Mouse (Mus musculus) adrenal gland, adult 18-20 months (tissue): ENCODE measurements around the gene Zfp771. TPM values are rescaled to one million over a fixed set of nuclear protein-coding genes. Genes with fewer than 3 reads are reported as not detected.

Experiments
- DNase-seq, 2 experiments: peaks; one replicate each; pipeline ENCODE4 v3.0.0; 2021 to 2022; ENCODE audit warnings: low spot score in 2 of 2
- long read RNA-seq, 2 experiments: library from polyadenylated mRNA; stranded (forward); transcript quantifications; one replicate each; pipeline ENCODE4 v2.0.0; 2021
- total RNA-seq, 2 experiments: library from RNA; stranded (reverse); gene quantifications; 1 replicate in 1 of 2; 2 replicates in 1 of 2; pipeline ENCODE4 v1.2.3; 2021

The Zfp771 gene
- 10 to 100 TPM; 23.6 to 29.6 TPM for total RNA-seq
- long read RNA-seq, experiment 1, transcript Zfp771-201 (3 exons, 1,484 nt), result major isoform, 13 of 16 reads
- long read RNA-seq, experiment 1, partial matches to known transcripts, result 1 of 16 reads
- long read RNA-seq, experiment 1, other reads (novel, unspliced or antisense), result 2 of 16 reads
- long read RNA-seq, experiment 2, transcript Zfp771-201 (3 exons, 1,484 nt), result major isoform, 78 of 97 reads
- long read RNA-seq, experiment 2, partial matches to known transcripts, result 6 of 97 reads
- long read RNA-seq, experiment 2, other reads (novel, unspliced or antisense), result 13 of 97 reads

GRCm38 (mm10) chr7:127243870-127244657 is at the start of gene Zfp771:
Zfp771 (plus strand) TSS chr7:127244274.
- DNase-seq, result peak; percentile 95 to 96

- no peak for DNase-seq
Measured at GRCm38 (mm10) chr7:127194633-127195029, 49.4 kb upstream of the Zfp771 start.

DNA sequence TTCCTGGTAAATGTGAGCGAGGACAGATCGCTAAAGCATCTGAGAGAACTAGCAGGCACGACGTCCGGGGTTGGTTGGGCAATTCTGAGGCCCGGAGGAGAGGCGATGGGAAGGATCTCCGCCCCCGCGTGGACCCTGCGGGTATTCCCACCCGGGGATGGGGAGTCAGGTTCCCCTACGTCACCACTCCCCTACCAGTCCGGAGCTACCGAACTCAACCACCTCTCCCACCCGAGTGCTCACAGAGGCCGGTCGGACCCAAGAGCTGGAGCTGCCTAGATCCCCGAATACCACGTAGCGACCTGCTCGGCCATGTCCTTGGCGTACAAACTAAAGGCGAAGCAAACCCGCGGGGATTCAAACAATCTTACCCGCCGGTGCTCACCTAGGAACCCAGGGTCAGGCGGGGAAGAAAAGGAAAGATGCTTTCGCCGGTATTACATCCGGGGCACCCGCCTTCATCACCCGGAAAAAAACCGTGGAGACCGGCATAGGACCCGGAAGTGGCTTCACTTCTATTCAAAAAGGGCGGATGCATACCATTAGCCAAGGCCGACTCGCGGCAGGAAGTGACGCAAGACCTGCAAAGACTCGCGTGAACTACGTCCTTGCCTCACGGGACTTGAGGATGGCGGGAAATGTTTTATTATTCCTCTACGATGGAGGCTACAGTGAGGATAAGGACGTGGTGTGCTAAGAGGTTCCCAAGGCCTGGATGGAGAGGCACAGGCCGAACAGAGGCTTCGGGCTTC is 48.4 kb upstream of the Zfp771 start, which contains the start of gene Cd2bp2:
Gene Cd2bp2 (minus strand): TSS at position 507 of the 752 bp plus-strand sequence.
- DNase-seq, result peak; percentile 87 to 90

- no peak for DNase-seq
Measured at GRCm38 (mm10) chr7:127196484-127196883, 47.6 kb upstream of the Zfp771 start.

GRCm38 (mm10) chr7:127206606-127207005 is 37.5 kb upstream of the Zfp771 start:
- no peak for DNase-seq

GRCm38 (mm10) chr7:127207374-127208294 is 36.4 kb upstream of the Zfp771 start:
- DNase-seq, result peak; percentile 27 to 38

GRCm38 (mm10) chr7:127208295-127208552 is 35.9 kb upstream of the Zfp771 start, which contains the start of gene Tbc1d10b:
Tbc1d10b (minus strand) TSS chr7:127208468.
- DNase-seq, result no peak

- peak; percentile 90 to 92 for DNase-seq
Measured at GRCm38 (mm10) chr7:127208553-127209438, 35.3 kb upstream of the Zfp771 start, which contains the start of gene Mylpf. Mylpf (plus strand) TSS chr7:127208890.

DNA sequence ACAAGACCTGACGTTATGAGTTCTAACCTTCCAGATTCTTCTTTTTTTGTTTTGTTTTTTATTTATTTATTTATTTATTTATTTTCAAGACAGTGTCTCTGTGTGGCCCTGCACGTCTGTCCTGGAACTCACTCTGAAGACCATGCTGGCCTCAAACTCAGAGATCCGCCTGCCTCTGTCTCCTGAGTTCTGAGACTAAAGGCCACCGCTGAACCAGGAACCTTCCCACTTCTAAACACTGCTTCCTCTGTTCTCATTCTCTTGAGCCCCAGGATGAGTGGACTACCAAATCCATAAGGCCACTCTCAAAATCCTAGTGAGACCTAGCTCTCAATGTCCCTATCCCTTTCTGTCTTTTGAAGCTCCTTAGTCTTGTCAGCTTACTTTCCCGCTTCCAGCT is 34.2 kb upstream of the Zfp771 start:
- no peak for DNase-seq

DNA sequence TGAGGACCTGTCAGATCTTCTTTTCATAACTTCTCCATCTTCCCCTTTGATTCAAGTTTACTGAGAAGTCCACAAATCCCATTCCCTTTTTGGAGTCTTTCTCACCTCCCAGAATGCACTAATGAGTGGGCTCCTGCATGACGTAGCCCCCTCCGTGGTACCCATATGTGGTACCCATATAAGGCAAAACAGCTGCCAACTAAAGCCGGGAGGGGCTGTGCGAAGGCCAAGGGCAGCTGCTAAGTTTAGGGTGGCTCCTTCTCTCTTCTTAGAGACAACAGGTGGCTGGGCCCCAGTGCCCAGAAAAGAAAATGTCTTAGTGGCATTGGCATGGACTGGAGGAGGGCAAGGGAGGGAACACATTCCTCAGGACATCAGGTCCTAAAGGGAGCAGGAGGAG is 33.8 kb upstream of the Zfp771 start:
- DNase-seq, result no peak

GRCm38 (mm10) chr7:127211014-127211745 is 32.9 kb upstream of the Zfp771 start:
- DNase-seq, result no peak

DNA sequence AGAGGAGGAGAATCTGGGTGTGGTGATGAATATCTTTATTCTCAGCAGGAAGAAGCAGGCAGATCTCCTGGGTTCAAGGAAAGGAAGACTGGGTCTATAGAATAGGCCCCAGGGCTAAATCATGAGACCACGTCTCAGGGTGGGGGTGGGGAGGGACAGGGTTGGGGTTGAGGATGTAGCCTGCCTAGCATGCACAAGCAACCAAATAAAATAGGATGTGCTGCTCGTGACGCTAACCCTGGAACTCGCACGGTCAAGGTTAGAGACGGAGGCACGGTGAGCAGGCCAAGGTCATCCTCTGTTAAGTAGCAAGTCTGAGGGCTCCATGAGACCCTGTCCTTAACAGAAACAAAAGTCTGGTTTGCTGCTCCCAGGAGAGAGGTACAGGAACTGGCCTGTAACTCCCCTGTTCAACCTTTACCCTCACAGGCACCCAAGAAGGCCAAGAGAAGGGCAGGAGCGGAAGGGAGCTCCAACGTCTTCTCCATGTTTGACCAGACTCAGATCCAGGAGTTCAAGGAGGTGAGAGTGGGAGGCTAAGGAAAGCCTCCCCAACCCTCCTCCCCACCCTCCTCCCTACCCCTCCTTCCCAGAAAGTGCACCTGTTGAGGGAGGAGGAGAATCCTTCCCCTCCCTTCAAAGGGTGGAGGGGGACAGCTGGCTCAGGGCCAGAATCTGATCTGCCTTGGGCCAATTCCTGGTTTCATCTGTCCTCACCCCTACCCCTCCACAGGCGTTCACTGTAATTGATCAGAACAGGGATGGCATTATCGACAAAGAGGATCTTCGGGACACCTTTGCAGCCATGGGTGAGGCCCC is 31.4 kb upstream of the Zfp771 start:
- no peak for DNase-seq

GRCm38 (mm10) chr7:127213485-127213884 is 30.6 kb upstream of the Zfp771 start:
- DNase-seq, result no peak

DNA sequence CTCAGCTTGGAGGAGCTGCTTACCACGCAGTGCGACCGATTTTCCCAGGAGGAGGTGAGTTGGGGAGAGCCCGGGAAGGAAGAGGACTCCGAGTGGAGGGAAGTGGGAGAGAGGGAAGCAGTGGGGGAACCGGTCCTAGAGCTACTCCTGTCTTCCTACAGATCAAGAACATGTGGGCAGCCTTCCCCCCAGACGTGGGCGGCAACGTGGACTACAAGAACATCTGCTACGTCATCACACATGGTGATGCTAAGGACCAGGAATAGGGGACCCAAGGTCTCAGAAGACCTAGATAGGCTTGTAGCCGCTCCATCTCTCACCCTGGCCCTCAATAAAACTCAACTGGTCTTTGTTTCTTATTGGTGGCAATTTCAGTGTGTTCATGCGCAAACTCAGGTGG is 30.1 kb upstream of the Zfp771 start:
- no peak for DNase-seq

GRCm38 (mm10) chr7:127214521-127214920 is 29.6 kb upstream of the Zfp771 start:
- no peak for DNase-seq

DNA sequence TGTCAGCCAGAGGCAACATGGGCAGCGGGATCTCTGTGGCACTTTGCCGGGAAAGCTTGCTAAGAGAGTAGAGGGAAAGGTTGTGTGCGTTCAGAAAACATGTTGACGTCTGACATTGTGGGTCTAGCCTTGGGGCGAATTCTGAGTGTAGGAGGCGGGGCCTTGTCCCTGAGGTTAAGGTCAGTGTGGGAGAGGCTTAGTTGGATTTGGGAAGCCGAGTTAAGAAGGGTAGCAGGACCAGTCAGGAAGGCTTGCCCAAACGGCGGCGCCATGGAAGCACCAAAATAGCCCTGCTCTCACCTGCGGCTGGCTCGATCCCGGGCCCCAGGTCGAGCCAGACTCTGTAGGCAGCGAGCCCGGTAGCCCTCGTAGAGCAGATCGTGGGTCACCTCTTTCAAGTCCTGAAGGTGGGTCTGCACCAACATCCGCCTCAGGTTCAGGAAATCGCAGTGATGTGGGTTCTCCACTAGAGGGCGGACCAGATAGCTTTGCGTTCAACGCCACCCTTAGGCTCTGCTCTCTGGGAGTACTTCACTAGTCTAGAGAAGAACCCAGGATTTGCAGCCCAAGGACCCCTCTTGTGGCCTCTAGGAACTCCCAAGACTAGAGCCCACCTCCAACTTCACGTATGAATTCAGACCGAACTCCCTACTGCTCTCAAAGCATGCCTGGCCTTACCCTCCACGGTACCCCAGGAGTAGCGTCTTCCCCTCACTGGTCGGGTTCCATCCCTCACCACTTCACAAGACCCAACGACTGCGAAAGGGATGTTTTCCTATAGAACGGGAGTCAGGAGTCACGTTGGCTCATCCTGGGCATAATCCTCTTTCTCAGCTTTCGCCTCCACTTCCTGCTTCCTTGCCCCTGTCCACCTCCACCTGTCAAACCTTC is 28.8 kb upstream of the Zfp771 start:
- peak; percentile 38 to 49 for DNase-seq

- DNase-seq, result no peak
Measured at GRCm38 (mm10) chr7:127216307-127216706, 27.8 kb upstream of the Zfp771 start.
